Mouse (Mus musculus): ENCODE results near the gene Tcirg1. TPM values are rescaled to one million over a fixed set of nuclear protein-coding genes. Genes with fewer than 3 reads are reported as not detected.

Gene Tcirg1
- polyA plus RNA-seq, 1 experiment, result 7.7 TPM

DNA sequence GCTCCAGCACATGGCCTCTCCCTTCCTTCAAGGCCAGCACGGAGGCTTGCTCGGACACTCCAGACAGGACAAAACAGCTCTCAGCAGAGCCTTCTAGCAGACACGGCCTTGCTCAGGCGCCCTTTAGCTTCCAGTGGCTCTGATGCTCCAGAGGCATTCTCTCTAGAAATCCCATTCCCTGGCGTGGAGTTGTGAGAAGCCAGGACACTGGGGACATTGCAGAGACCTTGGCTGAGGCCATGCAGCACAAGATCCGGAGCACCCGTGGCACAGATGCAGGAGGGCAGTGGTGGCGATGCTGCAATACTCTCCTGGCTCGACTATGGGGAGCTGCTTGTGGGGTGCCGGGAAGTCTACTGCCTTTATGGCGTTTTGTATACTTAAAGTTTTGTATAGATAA lies 9.8 kb upstream of the Tcirg1 start:
- no peak overlapping the region for H3K27ac ChIP-seq (replicated peaks; ENCODE audit: low read depth, low read length)
- no peak overlapping the region for H3K4me3 ChIP-seq (ENCODE audit: insufficient read depth, low read depth, low read length)
- peaks cover 6% of the 10 kb centered on the region for H3K4me1 ChIP-seq (ENCODE audit: control insufficient read depth, insufficient read depth, insufficient read length, low read length)

- H3K4me1 ChIP-seq (ENCODE audit: control insufficient read depth, insufficient read depth, insufficient read length, low read length), result peaks cover 6% of the 10 kb centered on the region
- peak overlapping the region; percentile 82 for H3K27ac ChIP-seq (replicated peaks; ENCODE audit: low read depth, low read length)
- H3K4me3 ChIP-seq (ENCODE audit: insufficient read depth, low read depth, low read length), result no peak overlapping the region
Measured at GRCm38 (mm10) chr19:3914535-3914934, 7.6 kb upstream of the Tcirg1 start.

DNA sequence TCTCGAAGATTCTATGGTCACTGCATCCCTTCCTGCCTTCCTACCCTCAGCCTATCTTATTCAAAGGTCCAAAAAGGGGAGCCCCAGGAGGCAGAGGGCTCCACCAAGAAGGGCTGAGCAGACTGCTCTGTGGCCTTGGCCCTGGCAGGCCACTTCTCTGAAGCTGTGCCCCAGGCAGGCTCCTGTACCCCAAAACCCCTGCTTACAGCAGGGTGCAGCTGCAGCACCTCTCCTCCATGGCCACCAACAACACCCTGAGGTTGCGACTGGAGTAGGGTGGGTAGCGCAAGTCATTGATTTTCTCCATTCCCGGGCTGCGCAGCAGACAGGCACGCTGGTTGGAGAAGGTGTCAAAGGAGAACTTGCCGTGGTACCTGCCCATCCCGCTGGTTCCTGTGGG lies 6.8 kb upstream of the Tcirg1 start:
- H3K4me1 ChIP-seq (ENCODE audit: control insufficient read depth, insufficient read depth, insufficient read length, low read length), result peaks cover 6% of the 10 kb centered on the region
- peak overlapping the region; percentile 82 for H3K27ac ChIP-seq (replicated peaks; ENCODE audit: low read depth, low read length)
- peak overlapping the region; percentile 66 for H3K4me3 ChIP-seq (ENCODE audit: insufficient read depth, low read depth, low read length)

DNA sequence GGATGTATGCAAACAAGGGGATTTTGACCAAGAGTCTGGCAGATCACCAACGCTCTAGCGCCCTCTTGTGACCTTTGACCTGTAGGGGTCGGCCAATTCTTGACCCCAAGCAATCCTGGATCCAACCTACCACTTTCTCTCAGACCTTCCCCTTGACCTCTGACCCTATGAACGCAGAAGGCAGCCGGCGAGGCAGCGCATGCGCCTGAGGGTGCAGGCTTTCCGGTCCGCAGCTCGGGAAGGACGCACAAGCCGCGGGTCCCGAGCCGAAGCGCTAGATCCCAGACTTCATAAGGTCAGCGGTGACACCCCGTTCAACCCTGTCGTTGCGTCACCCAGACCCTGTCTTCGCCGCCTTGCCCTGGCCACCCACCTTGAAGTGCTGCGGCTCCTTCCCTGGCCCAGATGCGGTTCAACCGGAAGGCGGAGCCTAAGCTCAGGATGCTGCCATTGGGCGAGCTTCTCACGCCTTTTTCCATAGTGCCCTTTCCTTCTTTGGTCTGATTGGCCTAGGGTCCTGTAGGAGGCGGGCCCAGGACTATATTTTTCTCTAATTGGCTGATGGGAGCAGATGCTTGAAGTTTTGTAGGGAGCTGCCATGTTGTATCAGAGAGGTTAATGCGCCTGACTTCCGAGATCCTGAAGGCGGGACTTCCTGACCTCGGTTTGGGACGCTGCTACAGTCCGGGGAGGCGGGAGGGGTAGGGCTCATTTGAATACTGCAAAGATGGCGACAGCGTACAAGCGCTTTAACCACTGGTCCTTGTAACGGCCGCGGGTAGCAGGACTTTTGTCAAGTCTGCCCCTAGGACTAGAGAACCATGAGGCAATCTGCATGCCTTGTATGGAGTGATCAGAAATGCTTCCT lies 5.6 kb upstream of the Tcirg1 start, which contains the start of gene Ndufs8:
TSS of gene Ndufs8 (minus strand) at position 438 of the 868 bp plus-strand sequence.
- Histone ChIP-seq H3K4me3 (ENCODE audit: insufficient read depth, low read depth, low read length) (peak within 1 kb of the TSS; percentile 72), H3K4me1 (ENCODE audit: control insufficient read depth, insufficient read depth, insufficient read length, low read length) (peaks cover 6% of the 10 kb centered on the region), H3K27ac (replicated peaks; ENCODE audit: low read depth, low read length) (peak within 1 kb of the TSS; percentile 95)

- Histone ChIP-seq H3K4me1 (ENCODE audit: control insufficient read depth, insufficient read depth, insufficient read length, low read length) (peaks cover 19% of the 10 kb centered on the region), H3K27ac (replicated peaks; ENCODE audit: low read depth, low read length) (no peak overlapping the region), H3K4me3 (ENCODE audit: insufficient read depth, low read depth, low read length) (no peak overlapping the region)
Measured at GRCm38 (mm10) chr19:3910206-3910605, 3.3 kb upstream of the Tcirg1 start.

GRCm38 (mm10) chr19:3907876-3908660 lies 1.1 kb upstream of the Tcirg1 start:
- Histone ChIP-seq H3K4me1 (ENCODE audit: control insufficient read depth, insufficient read depth, insufficient read length, low read length) (peaks cover 20% of the 10 kb centered on the region), H3K27ac (replicated peaks; ENCODE audit: low read depth, low read length) (peak overlapping the region; percentile 78), H3K4me3 (ENCODE audit: insufficient read depth, low read depth, low read length) (peak overlapping the region; percentile 68)

- peaks cover 20% of the 10 kb centered on the region for H3K4me1 ChIP-seq (ENCODE audit: control insufficient read depth, insufficient read depth, insufficient read length, low read length)
- peak overlapping the region; percentile 86 for H3K27ac ChIP-seq (replicated peaks; ENCODE audit: low read depth, low read length)
- H3K4me3 ChIP-seq (ENCODE audit: insufficient read depth, low read depth, low read length), result peak overlapping the region; percentile 90
Measured at GRCm38 (mm10) chr19:3906326-3906725, 607 bp downstream of the Tcirg1 start.

DNA sequence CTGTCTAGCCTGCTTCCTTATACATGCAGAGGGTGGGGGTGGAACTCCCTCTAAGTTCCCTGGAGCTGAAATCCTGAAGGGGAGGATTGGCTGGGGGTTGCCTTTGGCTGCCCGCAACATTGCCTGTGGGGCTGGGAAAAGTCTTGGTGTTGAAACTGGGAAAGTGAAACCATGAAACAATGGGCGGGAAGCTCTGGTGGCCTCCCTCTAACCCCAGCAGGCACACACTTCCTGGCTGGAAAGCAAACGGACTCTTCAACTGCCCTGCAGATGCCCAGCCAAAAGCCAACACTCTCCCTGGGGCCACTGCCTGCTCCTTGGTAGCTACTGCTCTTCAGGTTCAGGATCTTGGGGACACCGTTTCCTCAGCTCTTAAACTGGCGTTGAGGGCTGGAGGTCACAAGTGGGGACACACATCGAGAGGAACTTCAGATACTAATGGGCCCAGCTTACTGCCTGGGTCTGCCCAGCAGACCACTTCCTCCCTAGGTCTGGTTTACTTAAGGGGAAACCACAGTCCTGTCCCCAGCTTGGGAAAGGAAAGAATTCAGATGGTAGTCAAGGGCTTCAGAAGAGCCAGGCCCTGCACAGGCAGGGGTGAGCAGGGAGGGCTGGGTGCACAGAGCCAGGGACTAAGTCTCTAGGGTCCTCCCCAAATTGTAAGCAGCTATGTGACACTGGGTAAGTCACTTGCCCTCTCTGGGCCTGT lies 1.5 kb downstream of the Tcirg1 start:
- Histone ChIP-seq H3K4me1 (ENCODE audit: control insufficient read depth, insufficient read depth, insufficient read length, low read length) (peaks cover 20% of the 10 kb centered on the region), H3K27ac (replicated peaks; ENCODE audit: low read depth, low read length) (peak overlapping the region; percentile 86), H3K4me3 (ENCODE audit: insufficient read depth, low read depth, low read length) (peak overlapping the region; percentile 90)

DNA sequence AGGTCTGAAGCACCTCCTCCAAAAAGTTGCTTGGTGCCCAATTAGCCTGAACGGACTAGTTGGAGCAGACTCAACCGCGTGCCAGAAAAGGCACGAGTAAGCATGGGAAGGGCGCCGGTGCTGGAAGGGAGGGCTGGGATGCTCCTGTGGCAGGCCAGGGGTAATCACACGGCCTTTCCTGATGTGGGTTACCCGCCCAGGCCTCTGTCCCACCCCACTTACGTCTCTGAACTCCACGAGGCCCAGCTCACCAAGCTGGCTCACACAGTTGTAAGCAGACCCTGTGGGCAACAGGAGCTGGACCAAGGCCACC lies 2.6 kb downstream of the Tcirg1 start:
- Histone ChIP-seq H3K4me3 (ENCODE audit: insufficient read depth, low read depth, low read length) (no peak overlapping the region), H3K4me1 (ENCODE audit: control insufficient read depth, insufficient read depth, insufficient read length, low read length) (peaks cover 20% of the 10 kb centered on the region), H3K27ac (replicated peaks; ENCODE audit: low read depth, low read length) (peak overlapping the region; percentile 86; the same call in 1 of the 2 replicates)

DNA sequence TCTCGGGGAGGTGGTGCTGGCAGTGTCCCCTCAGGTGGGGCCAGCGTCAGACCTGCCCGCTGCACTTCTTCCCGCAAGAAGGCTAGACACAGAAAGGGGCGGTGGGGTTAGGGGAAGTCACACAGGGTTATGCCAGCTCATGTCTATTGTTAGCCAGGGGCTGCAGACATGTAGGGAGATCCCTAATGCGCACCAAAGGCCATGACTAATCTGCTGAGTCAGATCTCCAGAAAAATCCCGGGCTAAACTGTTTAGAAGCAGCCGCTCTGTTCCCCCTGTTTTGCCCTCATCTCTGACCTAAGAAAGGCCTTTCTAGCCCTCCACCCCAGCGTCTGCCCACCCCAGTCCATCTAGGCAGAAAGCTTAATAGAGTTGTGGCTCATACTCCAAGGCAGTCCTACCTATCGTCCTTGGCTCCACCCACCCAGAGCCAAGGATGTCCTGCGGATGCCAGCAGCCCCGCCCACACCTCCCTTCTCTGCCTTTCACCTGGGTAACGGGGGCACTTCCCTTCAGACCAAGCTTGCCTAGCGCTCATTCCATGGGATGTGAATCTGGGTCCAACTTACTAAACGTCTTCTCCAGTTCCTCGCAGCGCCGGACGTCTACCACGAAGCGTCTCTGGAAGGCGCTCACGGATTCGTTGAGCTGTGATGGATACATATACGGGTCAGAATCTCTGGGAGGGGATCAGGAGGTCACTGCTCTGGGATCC lies 3.1 kb downstream of the Tcirg1 start:
- Histone ChIP-seq H3K27ac (replicated peaks; ENCODE audit: low read depth, low read length) (no peak overlapping the region), H3K4me3 (ENCODE audit: insufficient read depth, low read depth, low read length) (no peak overlapping the region), H3K4me1 (ENCODE audit: control insufficient read depth, insufficient read depth, insufficient read length, low read length) (peaks cover 20% of the 10 kb centered on the region)

- Histone ChIP-seq H3K4me1 (ENCODE audit: control insufficient read depth, insufficient read depth, insufficient read length, low read length) (peaks cover 20% of the 10 kb centered on the region), H3K27ac (replicated peaks; ENCODE audit: low read depth, low read length) (no peak overlapping the region), H3K4me3 (ENCODE audit: insufficient read depth, low read depth, low read length) (no peak overlapping the region)
Measured at GRCm38 (mm10) chr19:3902966-3903365, 4.0 kb downstream of the Tcirg1 start.

GRCm38 (mm10) chr19:3899618-3900017 lies 7.3 kb downstream of the Tcirg1 start:
- H3K4me1 ChIP-seq (ENCODE audit: control insufficient read depth, insufficient read depth, insufficient read length, low read length), result peaks cover 5% of the 10 kb centered on the region
- no peak overlapping the region for H3K27ac ChIP-seq (replicated peaks; ENCODE audit: low read depth, low read length)
- no peak overlapping the region for H3K4me3 ChIP-seq (ENCODE audit: insufficient read depth, low read depth, low read length)

DNA sequence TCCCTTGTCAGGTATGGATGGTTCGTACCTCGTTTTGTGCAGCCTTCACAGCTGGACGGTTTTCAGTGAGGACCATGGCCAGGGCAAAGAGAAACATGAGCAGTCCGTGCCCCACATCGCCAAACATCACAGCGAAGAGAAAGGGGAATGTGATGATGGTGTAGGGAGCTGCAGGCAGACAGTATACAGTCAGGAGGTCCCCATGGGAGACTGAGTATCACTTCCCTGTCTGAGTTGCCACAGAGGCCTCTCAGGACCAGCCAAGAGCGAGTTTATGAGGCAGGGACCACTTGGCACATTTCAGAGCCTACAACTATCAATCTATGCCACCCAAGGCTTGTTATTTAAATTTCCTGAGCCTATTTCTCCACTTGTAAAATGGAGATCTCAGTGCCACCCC lies 8.0 kb downstream of the Tcirg1 start:
- Histone ChIP-seq H3K27ac (replicated peaks; ENCODE audit: low read depth, low read length) (no peak overlapping the region), H3K4me3 (ENCODE audit: insufficient read depth, low read depth, low read length) (no peak overlapping the region), H3K4me1 (ENCODE audit: control insufficient read depth, insufficient read depth, insufficient read length, low read length) (peaks cover 1% of the 10 kb centered on the region)

GRCm38 (mm10) chr19:3897557-3897956 lies 9.4 kb downstream of the Tcirg1 start:
- H3K27ac ChIP-seq (replicated peaks; ENCODE audit: low read depth, low read length), result no peak overlapping the region
- H3K4me1 ChIP-seq (ENCODE audit: control insufficient read depth, insufficient read depth, insufficient read length, low read length), result no peaks in the 10 kb centered on the region
- H3K4me3 ChIP-seq (ENCODE audit: insufficient read depth, low read depth, low read length), result no peak overlapping the region

GRCm38 (mm10) chr19:3896208-3896607 lies 10.7 kb downstream of the Tcirg1 start:
- H3K4me3 ChIP-seq (ENCODE audit: insufficient read depth, low read depth, low read length), result no peak overlapping the region
- H3K27ac ChIP-seq (replicated peaks; ENCODE audit: low read depth, low read length), result no peak overlapping the region
- H3K4me1 ChIP-seq (ENCODE audit: control insufficient read depth, insufficient read depth, insufficient read length, low read length), result no peaks in the 10 kb centered on the region
